Mouse (Mus musculus) heart, postnatal 0 days (tissue): ENCODE results near the gene Ncor2. TPM values are rescaled to one million over a fixed set of nuclear protein-coding genes. Genes with fewer than 3 reads are reported as not detected.

ENCODE experiments used
- ATAC-seq: fragments of 200-750 bp; cut with Nextera tagmentation; 2 replicates; pipeline ENCODE4 v1.8.0; 2017; ENCODE audit warnings: low read depth, moderate number of reproducible peaks, moderate library complexity; ENCODE audit not compliant: insufficient read depth
- DNase-seq: peaks from one replicate; pipeline ENCODE4 v3.0.0-alpha.2; 2016; ENCODE audit warnings: low spot score
- H3K27ac ChIP-seq: fragments of 300-500 bp; sonication (generic); 2 replicates; pipeline ENCODE4 v1.5.1; 2014; ENCODE audit warnings: low read depth, mild to moderate bottlenecking
- H3K27me3 ChIP-seq: fragments of 300-500 bp; sonication (generic); 2 replicates; pipeline ENCODE4 v1.6.1; 2014; ENCODE audit warnings: low read length, mixed read lengths; ENCODE audit not compliant: control insufficient read depth, insufficient read depth
- H3K36me3 ChIP-seq: fragments of 300-500 bp; sonication (generic); replicated peaks from 2 replicates; pipeline ENCODE4 v1.6.1; 2014; ENCODE audit warnings: low read length, mixed read lengths; ENCODE audit not compliant: control insufficient read depth, insufficient read depth
- H3K4me1 ChIP-seq: fragments of 300-500 bp; sonication (generic); 2 replicates; pipeline ENCODE4 v1.6.1; 2014; ENCODE audit warnings: antibody characterized with exemption; ENCODE audit not compliant: control insufficient read depth, insufficient read depth
- H3K4me2 ChIP-seq: fragments of 300-500 bp; sonication (generic); 2 replicates; pipeline ENCODE4 v1.6.1; 2014; ENCODE audit warnings: low read depth, mild to moderate bottlenecking, low read length, moderate library complexity
- H3K4me3 ChIP-seq: fragments of 300-500 bp; sonication (generic); 2 replicates; pipeline ENCODE4 v1.5.1; 2014; ENCODE audit warnings: low read depth, low read length
- H3K9ac ChIP-seq: fragments of 300-500 bp; sonication (generic); replicated peaks from 2 replicates; pipeline ENCODE4 v1.6.1; 2014; ENCODE audit warnings: low read depth, low read length, mixed read lengths
- H3K9me3 ChIP-seq: fragments of 300-500 bp; sonication (generic); replicated peaks from 2 replicates; pipeline ENCODE4 v1.6.1; 2016; ENCODE audit warnings: low read length; ENCODE audit not compliant: control insufficient read depth
- CTCF ChIP-seq: IDR thresholded peaks from 2 replicates; pipeline ENCODE4 v1.5.1; 2016; ENCODE audit warnings: antibody characterized with exemption, control low read depth, low read depth
- EP300 ChIP-seq: IDR thresholded peaks from 2 replicates; pipeline ENCODE4 v1.6.1; 2016; ENCODE audit warnings: antibody characterized with exemption, low read depth
- WGBS: fragments of 180-500 bp; shearing (Covaris S2); extraction: QIAGEN DNeasy Blood & Tissue Kit; methylation state at CpG from one replicate; pipeline ENCODE4 v1.1.7; 2014; 5-methylcytosine and 5-hydroxymethylcytosine counted together
- polyA plus RNA-seq: library from polyadenylated mRNA; unstranded; fragments of >200 nt; fragmentation: Nextera tagmentation; extraction: Ambion mirVana; gene quantifications from 2 replicates; pipeline ENCODE4 v1.2.1, GENCODE M21; 2015
- total RNA-seq: library from RNA; depleted of rRNA; stranded (reverse); fragments of >200 nt; gene quantifications from 2 replicates; pipeline ENCODE4 v1.2.3, GENCODE M21; 2014; ENCODE audit warnings: low replicate concordance; rRNA removed

Ncor2 gene
- 21.6 and 73.8 TPM in 2 replicates for total RNA-seq
- polyA plus RNA-seq = 14.3 and 15.5 TPM in 2 replicates

GRCm38 (mm10) chr5:125179007-125179734 lies at the start of gene Ncor2:
Ncor2 (minus strand) TSS chr5:125179219.
- H3K27me3 ChIP-seq = no peaks in the 10 kb centered on the region
- peaks cover 38% of the 10 kb centered on the region for H3K4me1 ChIP-seq
- H3K4me2 ChIP-seq = peak within 1 kb of the TSS; percentile 98
- no peaks in the 10 kb centered on the region for H3K9me3 ChIP-seq
- TF ChIP-seq CTCF (no peak), EP300 (no peak)
- H3K9ac ChIP-seq = peak within 1 kb of the TSS; percentile 89
- DNase-seq = peak; percentile 79
- under 1% methylated on average over 58 of the region's 87 CpGs for WGBS
- ATAC-seq = peak; percentile 80
- peak within 1 kb of the TSS; percentile 90 for H3K4me3 ChIP-seq
- H3K27ac ChIP-seq = peak within 1 kb of the TSS; percentile 94
- no peaks in the 10 kb centered on the region for H3K36me3 ChIP-seq

GRCm38 (mm10) chr5:125227699-125228098 lies 48.7 kb upstream of the Ncor2 start:
- Histone ChIP-seq H3K9ac (no peak overlapping the region), H3K9me3 (peaks cover 7% of the 10 kb centered on the region), H3K4me3 (no peak overlapping the region), H3K4me1 (peaks cover 5% of the 10 kb centered on the region; the same call in 1 of the 2 replicates), H3K36me3 (no peaks in the 10 kb centered on the region), H3K27ac (no peak overlapping the region), H3K4me2 (no peak overlapping the region), H3K27me3 (no peaks in the 10 kb centered on the region)
- TF ChIP-seq CTCF (no peak), EP300 (no peak)
- WGBS = 98% methylated on average over 4 of the region's 4 CpGs
- no peak for ATAC-seq
- DNase-seq = no peak

GRCm38 (mm10) chr5:125226229-125226634 lies 47.2 kb upstream of the Ncor2 start:
- TF ChIP-seq CTCF = no peak
- no peak for TF ChIP-seq EP300
- Histone ChIP-seq H3K9ac (no peak overlapping the region), H3K4me1 (peaks cover 19% of the 10 kb centered on the region; the same call in 1 of the 2 replicates), H3K9me3 (peaks cover 7% of the 10 kb centered on the region), H3K4me2 (no peak overlapping the region), H3K27ac (no peak overlapping the region), H3K27me3 (no peaks in the 10 kb centered on the region), H3K36me3 (no peaks in the 10 kb centered on the region), H3K4me3 (no peak overlapping the region)
- no peak for DNase-seq
- WGBS = 66% methylated on average over 12 of the region's 12 CpGs
- no peak for ATAC-seq

GRCm38 (mm10) chr5:125224925-125225324 lies 45.9 kb upstream of the Ncor2 start:
- Histone ChIP-seq H3K27me3 (no peaks in the 10 kb centered on the region), H3K36me3 (no peaks in the 10 kb centered on the region), H3K4me2 (no peak overlapping the region), H3K9me3 (peaks cover 7% of the 10 kb centered on the region), H3K27ac (no peak overlapping the region), H3K4me1 (peaks cover 19% of the 10 kb centered on the region; the same call in 1 of the 2 replicates), H3K4me3 (no peak overlapping the region), H3K9ac (no peak overlapping the region)
- DNase-seq (no peak), ATAC-seq (no peak)
- WGBS = 45% methylated on average over 3 of the region's 3 CpGs
- TF ChIP-seq EP300 (no peak), CTCF (no peak)

GRCm38 (mm10) chr5:125223961-125224360 lies 44.9 kb upstream of the Ncor2 start:
- no peak for ATAC-seq
- Histone ChIP-seq H3K27me3 (no peaks in the 10 kb centered on the region), H3K9me3 (peaks cover 7% of the 10 kb centered on the region), H3K4me2 (no peak overlapping the region), H3K4me3 (no peak overlapping the region), H3K36me3 (no peaks in the 10 kb centered on the region), H3K9ac (no peak overlapping the region), H3K27ac (no peak overlapping the region), H3K4me1 (peaks cover 19% of the 10 kb centered on the region; the same call in 1 of the 2 replicates)
- no peak for DNase-seq
- 78% methylated on average over 5 of the region's 5 CpGs for WGBS
- no peak for TF ChIP-seq EP300
- no peak for TF ChIP-seq CTCF

GRCm38 (mm10) chr5:125222706-125223105 lies 43.7 kb upstream of the Ncor2 start:
- Histone ChIP-seq H3K27ac (no peak overlapping the region), H3K4me1 (peaks cover 19% of the 10 kb centered on the region; the same call in 1 of the 2 replicates), H3K9me3 (peaks cover 3% of the 10 kb centered on the region), H3K9ac (no peak overlapping the region), H3K27me3 (no peaks in the 10 kb centered on the region), H3K36me3 (no peaks in the 10 kb centered on the region), H3K4me2 (no peak overlapping the region), H3K4me3 (no peak overlapping the region)
- ATAC-seq = no peak
- no peak for DNase-seq
- WGBS = 17% methylated on average over 6 of the region's 6 CpGs
- no peak for TF ChIP-seq EP300
- no peak for TF ChIP-seq CTCF
